Mouse (Mus musculus): ENCODE measurements at regions not wholly inside any gene's neighbourhood (a gene's known extent, or its start where the extent isn't known, plus 50 kb on each side); places are given as distances from the start of the nearest gene placed in this dataset.
A peak's percentile ranks its signal among the peaks of the same experiment; 100 is the strongest.
"Not testable (repeated sequence)": the region's sequence is repeated elsewhere in the genome, so short reads cannot be mapped to it uniquely, and the experiment has no call there.

GRCm38 (mm10) chr8:109311484-109312210 lies 182.2 kb upstream of the Pmfbp1 start:
- DNase-seq (ENCODE audit: low read depth, low spot score), result no peak

GRCm38 (mm10) chr8:109312731-109313130 lies 181.1 kb upstream of the Pmfbp1 start:
- peak; percentile 45 for DNase-seq (ENCODE audit: low read depth, low spot score)

DNA sequence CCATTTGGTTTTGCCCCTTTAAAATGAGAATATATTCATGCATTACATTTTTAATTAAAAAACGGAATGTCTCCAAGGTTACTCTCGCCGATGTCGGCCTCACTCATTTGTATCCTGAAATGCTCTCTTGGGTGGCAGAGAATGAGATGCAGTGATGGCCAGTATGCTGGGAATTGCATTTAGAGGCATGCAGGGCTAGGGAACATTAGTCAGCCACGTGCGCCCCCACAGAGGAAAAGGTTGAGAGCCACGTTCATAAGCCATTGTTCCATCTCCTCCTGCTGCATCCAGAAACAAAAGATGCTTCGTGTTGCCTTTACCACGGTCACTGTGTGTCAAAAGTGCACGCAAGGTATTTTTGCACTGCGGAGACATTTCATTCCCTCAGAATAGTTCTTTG lies 172.9 kb upstream of the Pmfbp1 start:
- DNase-seq (ENCODE audit: low read depth, low spot score), result no peak

GRCm38 (mm10) chr8:109323351-109323750 lies 170.5 kb upstream of the Pmfbp1 start:
- no peak for DNase-seq (ENCODE audit: low read depth, low spot score)

- DNase-seq (ENCODE audit: low read depth, low spot score), result no peak
Measured at GRCm38 (mm10) chr8:109324241-109324640, 169.6 kb upstream of the Pmfbp1 start.

- DNase-seq (ENCODE audit: low read depth, low spot score), result no peak
Measured at GRCm38 (mm10) chr8:109336203-109336602, 157.6 kb upstream of the Pmfbp1 start.

DNA sequence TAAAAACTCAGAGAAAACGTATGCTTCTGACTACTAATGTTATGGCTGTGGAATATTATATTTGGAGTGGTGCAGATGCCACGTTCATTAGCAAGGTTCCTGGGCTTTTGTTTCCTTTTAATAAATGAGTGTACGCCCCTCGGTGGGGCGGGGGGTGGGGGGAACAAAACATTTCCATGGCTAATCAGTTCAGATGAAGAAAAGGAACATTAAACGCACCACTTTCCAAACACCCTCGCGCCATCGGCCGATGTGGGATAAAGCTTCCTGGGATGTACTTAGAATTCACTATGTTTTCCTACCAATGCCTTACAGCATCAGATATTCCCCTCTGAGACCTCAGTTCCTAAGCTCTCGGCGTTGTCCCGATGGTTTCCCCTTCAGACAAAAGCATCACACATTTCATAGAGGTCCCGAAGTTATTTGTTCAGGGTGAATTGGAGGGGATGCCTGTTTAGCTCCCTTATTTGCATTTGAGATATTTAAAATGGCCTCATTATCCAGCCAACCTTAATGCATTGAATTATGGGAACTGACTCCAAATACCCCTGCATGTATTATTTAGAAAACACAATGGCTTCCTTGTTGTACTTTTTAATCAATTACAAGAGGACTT lies 155.5 kb upstream of the Pmfbp1 start:
- DNase-seq (ENCODE audit: low read depth, low spot score), result no peak

- not testable (repeated sequence) for DNase-seq (ENCODE audit: low read depth, low spot score)
Measured at GRCm38 (mm10) chr8:109340647-109341046, 153.2 kb upstream of the Pmfbp1 start.

GRCm38 (mm10) chr8:109355168-109355567 lies 138.7 kb upstream of the Pmfbp1 start:
- DNase-seq (ENCODE audit: low read depth, low spot score), result no peak

DNA sequence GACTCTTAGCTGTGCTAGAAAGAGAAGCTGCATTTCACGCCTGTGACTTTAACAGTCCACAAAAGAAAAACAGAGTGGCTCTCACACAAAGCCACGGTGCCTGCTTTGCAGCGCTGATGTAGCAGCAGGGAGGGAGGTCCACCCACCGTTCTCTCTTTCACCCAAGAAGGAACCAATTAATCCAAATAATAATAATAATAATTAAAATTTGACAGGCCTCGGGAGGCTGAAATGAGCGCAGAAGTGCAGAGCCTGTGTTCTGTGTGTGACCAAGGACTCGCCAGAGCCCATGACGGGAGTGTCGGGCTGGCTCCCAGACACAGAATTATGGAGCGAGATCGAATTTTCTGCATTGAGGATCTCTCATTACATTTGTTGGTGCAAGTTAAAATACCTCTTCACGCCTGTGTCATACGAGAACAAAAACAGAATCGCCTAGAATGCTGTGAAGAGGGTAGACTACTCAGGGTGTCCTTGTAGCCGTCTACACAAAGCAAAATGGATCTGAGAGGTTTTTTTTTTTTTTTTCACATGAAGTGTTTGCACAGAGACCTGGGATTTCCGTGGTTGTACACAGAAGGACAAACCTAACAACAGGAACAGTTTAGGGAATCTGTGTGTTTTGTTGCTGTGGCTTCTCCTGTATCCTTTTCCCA lies 134.3 kb upstream of the Pmfbp1 start:
- no peak for DNase-seq (ENCODE audit: low read depth, low spot score)

DNA sequence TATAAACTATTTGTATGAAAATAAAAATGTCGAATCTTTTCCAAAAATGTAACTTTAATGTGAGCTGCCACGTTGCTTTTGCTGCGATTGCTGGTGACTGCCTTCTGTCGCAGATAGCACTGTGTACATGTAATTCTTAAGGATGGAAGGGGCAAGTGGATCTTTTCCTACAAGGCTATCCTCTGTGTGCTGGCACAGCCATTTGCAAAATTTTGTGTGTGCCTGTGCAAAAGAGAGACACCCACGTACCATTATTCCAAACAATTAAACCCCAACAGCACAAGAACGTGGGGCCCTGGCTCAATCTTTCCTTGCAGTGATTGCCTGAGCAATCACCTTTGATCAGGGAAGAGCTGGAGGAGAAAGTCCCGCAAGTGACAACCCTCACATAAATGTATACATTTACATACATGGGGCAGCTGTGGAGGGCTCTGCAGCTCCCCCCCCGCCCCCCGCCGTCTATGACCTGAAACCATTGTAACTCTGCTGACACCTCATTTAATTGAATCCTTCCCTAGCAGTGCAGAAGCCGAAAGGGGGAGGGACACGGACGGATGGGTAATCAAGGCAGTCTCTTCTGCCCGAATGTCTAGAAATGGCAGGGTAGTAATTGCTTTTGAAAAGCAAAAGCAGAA lies 133.6 kb upstream of the Pmfbp1 start:
- DNase-seq (ENCODE audit: low read depth, low spot score), result no peak

DNA sequence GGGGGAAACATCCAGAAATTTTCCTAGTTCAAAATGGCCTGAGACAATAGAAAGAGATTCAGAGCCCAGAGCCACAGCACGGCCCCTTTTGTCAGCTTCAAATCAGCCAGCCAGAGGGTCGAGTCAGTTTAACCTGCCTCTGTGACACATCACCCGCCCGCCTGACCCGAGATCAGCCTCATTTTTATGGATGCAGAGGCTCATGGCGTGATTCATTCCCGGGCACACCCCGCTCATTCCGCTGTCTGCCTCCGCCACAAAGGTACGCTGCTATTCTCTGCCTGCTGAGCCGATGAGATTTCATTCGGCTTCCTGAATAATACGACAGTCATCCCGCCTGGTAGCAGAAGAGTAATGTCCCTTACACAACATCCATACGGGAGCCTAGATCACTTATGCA lies 132.9 kb upstream of the Pmfbp1 start:
- no peak for DNase-seq (ENCODE audit: low read depth, low spot score)

DNA sequence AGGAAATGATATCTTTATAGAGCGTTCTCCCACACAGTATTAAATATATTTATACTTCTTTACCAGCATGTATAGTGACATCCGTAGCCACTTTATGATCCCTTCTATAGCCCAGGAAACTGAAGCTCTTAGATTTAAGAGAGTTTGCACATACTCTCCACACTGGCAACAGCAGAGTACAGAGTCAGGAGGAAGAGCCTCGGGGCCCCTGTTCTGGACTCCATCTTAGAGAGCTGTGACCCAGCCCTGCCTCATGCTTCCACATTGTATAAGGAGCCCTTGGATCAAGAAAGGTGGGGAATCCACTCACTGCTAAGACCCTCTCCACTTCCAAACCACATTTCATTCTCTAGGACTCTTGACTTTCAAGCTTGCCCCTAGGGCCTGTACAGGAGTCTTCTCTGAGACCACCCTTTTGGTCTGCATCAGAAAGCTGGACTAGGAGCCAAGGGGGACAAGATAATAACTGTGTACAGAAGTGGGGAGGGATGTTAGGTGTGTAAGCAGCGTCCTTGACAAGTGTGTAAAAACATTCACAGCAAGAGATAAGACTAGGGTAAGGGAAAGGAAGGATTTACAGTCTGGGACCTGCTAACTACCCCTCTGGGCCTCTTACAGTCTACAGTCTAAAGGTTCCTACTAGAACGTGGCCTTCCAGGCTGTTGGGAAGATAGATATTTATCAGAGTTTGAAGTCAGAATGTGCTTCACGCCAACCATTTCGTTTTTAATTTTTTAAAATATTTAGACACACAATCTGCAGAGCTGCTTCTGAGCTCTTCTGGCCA lies 132.1 kb upstream of the Pmfbp1 start:
- DNase-seq (ENCODE audit: low read depth, low spot score), result no peak

DNA sequence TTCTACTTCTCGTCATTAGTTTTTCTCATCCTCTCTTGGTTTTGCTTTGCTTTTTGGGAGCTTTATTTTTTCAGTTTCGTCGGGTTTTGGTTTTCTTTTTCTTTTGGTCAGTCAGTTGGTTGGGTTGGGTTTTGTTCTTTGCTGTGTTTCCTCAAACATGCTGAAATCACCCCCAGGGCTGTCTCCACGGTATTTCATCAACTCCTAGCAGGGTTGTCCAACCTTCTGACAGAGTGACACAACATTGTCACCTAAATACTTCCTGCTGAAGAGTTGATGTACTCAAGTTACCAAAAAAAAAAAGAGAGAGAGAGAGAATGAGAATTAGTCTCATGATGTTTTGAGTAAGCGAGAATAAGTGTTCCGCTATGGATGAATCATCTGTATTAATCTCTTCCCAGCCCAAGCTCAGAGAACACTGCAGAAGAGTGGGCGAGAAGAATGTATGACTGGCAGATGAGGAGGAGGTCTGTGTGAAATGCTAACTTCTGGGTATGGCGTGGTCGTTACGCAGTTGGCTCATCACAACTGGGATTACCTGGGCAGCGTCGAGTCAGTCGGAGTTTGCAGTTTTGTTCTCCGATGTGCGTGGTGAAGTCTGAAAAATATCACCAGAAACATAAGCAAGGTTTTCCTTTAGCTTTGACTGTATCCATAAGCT lies 130.5 kb upstream of the Pmfbp1 start:
- no peak for DNase-seq (ENCODE audit: low read depth, low spot score)

- no peak for DNase-seq (ENCODE audit: low read depth, low spot score)
Measured at GRCm38 (mm10) chr8:109373977-109374376, 119.8 kb upstream of the Pmfbp1 start.

DNA sequence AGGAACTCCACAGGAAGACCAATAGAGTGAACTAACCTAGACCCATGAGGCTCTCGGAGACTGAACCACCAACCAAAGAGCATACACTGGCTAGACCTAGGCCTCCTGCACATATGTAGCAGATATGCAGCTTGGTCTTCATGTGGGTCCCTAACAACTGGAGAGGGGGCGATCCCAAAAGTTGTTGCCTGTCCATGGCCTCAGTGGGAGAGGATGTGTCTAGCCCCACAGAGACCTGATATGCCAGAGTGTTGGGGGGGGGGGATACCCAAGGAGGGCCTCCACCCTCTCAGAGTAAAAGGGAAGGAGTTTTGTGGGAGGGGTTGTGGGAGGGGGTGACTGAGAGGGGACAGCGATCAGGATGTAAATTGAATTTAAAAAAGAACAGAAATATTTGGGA lies 108.9 kb upstream of the Pmfbp1 start:
- DNase-seq (ENCODE audit: low read depth, low spot score), result no peak

- DNase-seq (ENCODE audit: low read depth, low spot score), result no peak
Measured at GRCm38 (mm10) chr8:109395133-109395855, 98.5 kb upstream of the Pmfbp1 start.

- DNase-seq (ENCODE audit: low read depth, low spot score), result no peak
Measured at GRCm38 (mm10) chr8:109399616-109400015, 94.2 kb upstream of the Pmfbp1 start.

GRCm38 (mm10) chr8:109400192-109400591 lies 93.6 kb upstream of the Pmfbp1 start:
- DNase-seq (ENCODE audit: low read depth, low spot score), result no peak

DNA sequence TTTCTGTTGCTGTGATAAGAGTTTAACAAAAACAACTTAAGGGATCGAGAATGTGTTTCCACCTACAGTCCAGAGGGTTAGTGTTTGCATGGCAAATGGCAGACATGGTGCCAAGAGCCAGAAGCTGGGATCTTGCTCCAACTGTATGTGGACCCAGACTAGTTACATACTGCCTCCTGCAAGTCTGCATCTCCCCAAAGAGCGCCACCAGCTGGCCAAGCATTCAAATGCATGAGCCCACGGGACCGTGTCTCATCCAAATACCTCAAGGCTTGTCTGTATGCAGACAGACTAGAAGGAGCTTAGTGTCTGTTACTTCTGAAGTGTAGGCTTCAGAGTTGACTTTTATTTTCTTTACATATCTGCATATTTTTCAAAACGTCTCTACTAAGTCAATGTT lies 85.9 kb upstream of the Pmfbp1 start:
- no peak for DNase-seq (ENCODE audit: low read depth, low spot score)

All from embryo, embryonic 11.5 days (tissue).